Mouse (Mus musculus): ENCODE data around the gene Gm49387. TPM values are rescaled to one million over a fixed set of nuclear protein-coding genes. Genes with fewer than 3 reads are reported as not detected.

Gm49387 gene
- polyA plus RNA-seq, 1 experiment: not detected

GRCm38 (mm10) chr14:31586451-31586850 lies 54.2 kb downstream of the Gm49387 start:
- no peak for TF ChIP-seq CTCF (IDR thresholded peaks at IDR 0.05; ENCODE audit: borderline replicate concordance, insufficient read depth, low read length)
- no peak for TF ChIP-seq POLR2A (IDR thresholded peaks at IDR 0.05; ENCODE audit: low read depth, low read length)
- Histone ChIP-seq H3K4me1 (ENCODE audit: control insufficient read depth, insufficient read depth, low read length) (no peaks in the 10 kb centered on the region), H3K4me3 (ENCODE audit: insufficient read depth, low read length) (no peak overlapping the region), H3K27ac (ENCODE audit: insufficient read depth, low read length) (no peak overlapping the region)

GRCm38 (mm10) chr14:31583082-31583481 lies 57.6 kb downstream of the Gm49387 start:
- TF ChIP-seq CTCF (IDR thresholded peaks at IDR 0.05; ENCODE audit: borderline replicate concordance, insufficient read depth, low read length) (no peak), POLR2A (IDR thresholded peaks at IDR 0.05; ENCODE audit: low read depth, low read length) (no peak)
- Histone ChIP-seq H3K27ac (ENCODE audit: insufficient read depth, low read length) (no peak overlapping the region), H3K4me3 (ENCODE audit: insufficient read depth, low read length) (no peak overlapping the region), H3K4me1 (ENCODE audit: control insufficient read depth, insufficient read depth, low read length) (no peaks in the 10 kb centered on the region)

- H3K4me3 ChIP-seq (ENCODE audit: insufficient read depth, low read length): no peak overlapping the region
- H3K27ac ChIP-seq (ENCODE audit: insufficient read depth, low read length): no peak overlapping the region
- H3K4me1 ChIP-seq (ENCODE audit: control insufficient read depth, insufficient read depth, low read length): no peaks in the 10 kb centered on the region
- TF ChIP-seq POLR2A (IDR thresholded peaks at IDR 0.05; ENCODE audit: low read depth, low read length) (no peak), CTCF (IDR thresholded peaks at IDR 0.05; ENCODE audit: borderline replicate concordance, insufficient read depth, low read length) (no peak)
These were observed 62.5 kb downstream of the Gm49387 start for GRCm38 (mm10) chr14:31577966-31578735.

- TF ChIP-seq CTCF (IDR thresholded peaks at IDR 0.05; ENCODE audit: borderline replicate concordance, insufficient read depth, low read length) (no peak), POLR2A (IDR thresholded peaks at IDR 0.05; ENCODE audit: low read depth, low read length) (no peak)
- no peaks in the 10 kb centered on the region for H3K4me1 ChIP-seq (ENCODE audit: control insufficient read depth, insufficient read depth, low read length)
- H3K27ac ChIP-seq (ENCODE audit: insufficient read depth, low read length): no peak overlapping the region
- H3K4me3 ChIP-seq (ENCODE audit: insufficient read depth, low read length): no peak overlapping the region
These were observed 63.6 kb downstream of the Gm49387 start for GRCm38 (mm10) chr14:31576846-31577697.

GRCm38 (mm10) chr14:31575866-31576265 lies 64.8 kb downstream of the Gm49387 start:
- Histone ChIP-seq H3K4me1 (ENCODE audit: control insufficient read depth, insufficient read depth, low read length) (no peaks in the 10 kb centered on the region), H3K4me3 (ENCODE audit: insufficient read depth, low read length) (no peak overlapping the region), H3K27ac (ENCODE audit: insufficient read depth, low read length) (no peak overlapping the region)
- TF ChIP-seq POLR2A (IDR thresholded peaks at IDR 0.05; ENCODE audit: low read depth, low read length): no peak
- no peak for TF ChIP-seq CTCF (IDR thresholded peaks at IDR 0.05; ENCODE audit: borderline replicate concordance, insufficient read depth, low read length)

- H3K27ac ChIP-seq (ENCODE audit: insufficient read depth, low read length): no peak overlapping the region
- no peak overlapping the region for H3K4me3 ChIP-seq (ENCODE audit: insufficient read depth, low read length)
- TF ChIP-seq CTCF (IDR thresholded peaks at IDR 0.05; ENCODE audit: borderline replicate concordance, insufficient read depth, low read length): no peak
- TF ChIP-seq POLR2A (IDR thresholded peaks at IDR 0.05; ENCODE audit: low read depth, low read length): no peak
- H3K4me1 ChIP-seq (ENCODE audit: control insufficient read depth, insufficient read depth, low read length): no peaks in the 10 kb centered on the region
These were observed 65.6 kb downstream of the Gm49387 start for GRCm38 (mm10) chr14:31574903-31575665.

GRCm38 (mm10) chr14:31572561-31573175 lies 68.0 kb downstream of the Gm49387 start:
- no peak overlapping the region for H3K4me3 ChIP-seq (ENCODE audit: insufficient read depth, low read length)
- TF ChIP-seq CTCF (IDR thresholded peaks at IDR 0.05; ENCODE audit: borderline replicate concordance, insufficient read depth, low read length) (no peak), POLR2A (IDR thresholded peaks at IDR 0.05; ENCODE audit: low read depth, low read length) (no peak)
- H3K4me1 ChIP-seq (ENCODE audit: control insufficient read depth, insufficient read depth, low read length): no peaks in the 10 kb centered on the region
- H3K27ac ChIP-seq (ENCODE audit: insufficient read depth, low read length): no peak overlapping the region

GRCm38 (mm10) chr14:31571419-31571818 lies 69.3 kb downstream of the Gm49387 start:
- TF ChIP-seq POLR2A (IDR thresholded peaks at IDR 0.05; ENCODE audit: low read depth, low read length): no peak
- TF ChIP-seq CTCF (IDR thresholded peaks at IDR 0.05; ENCODE audit: borderline replicate concordance, insufficient read depth, low read length): no peak
- Histone ChIP-seq H3K4me1 (ENCODE audit: control insufficient read depth, insufficient read depth, low read length) (no peaks in the 10 kb centered on the region), H3K4me3 (ENCODE audit: insufficient read depth, low read length) (no peak overlapping the region), H3K27ac (ENCODE audit: insufficient read depth, low read length) (no peak overlapping the region)
